Mouse (Mus musculus) intestine, embryonic 14.5 days (tissue): Measurements from ENCODE around the gene Creb3l1. TPM values are rescaled to one million over a fixed set of nuclear protein-coding genes. Genes with fewer than 3 reads are reported as not detected.

ENCODE experiments used
- ATAC-seq: fragments of 200-750 bp; cut with Nextera tagmentation; replicated peaks from 2 replicates; pipeline ENCODE4 v1.8.0; 2017; ENCODE audit warnings: low read depth, moderate number of reproducible peaks, moderate TSS enrichment, moderate library complexity; ENCODE audit not compliant: low FRiP score, low TSS enrichment
- DNase-seq: peaks from one replicate; pipeline ENCODE4 v3.0.0-alpha.2; 2018; ENCODE audit warnings: low spot score
- H3K27ac ChIP-seq: fragments of 300-500 bp; sonication (generic); 2 replicates; pipeline ENCODE4 v1.5.1; 2014; ENCODE audit warnings: low read depth, mild to moderate bottlenecking, control low read depth
- H3K27me3 ChIP-seq: fragments of 300-500 bp; sonication (generic); replicated peaks from 2 replicates; pipeline ENCODE4 v1.6.1; 2014; ENCODE audit warnings: low read length, control low read depth; ENCODE audit not compliant: control insufficient read depth, insufficient read depth
- H3K36me3 ChIP-seq: fragments of 300-500 bp; sonication (generic); 2 replicates; pipeline ENCODE4 v1.6.1; 2014; ENCODE audit warnings: low read length, control low read depth; ENCODE audit not compliant: control insufficient read depth, insufficient read depth
- H3K4me1 ChIP-seq: fragments of 300-500 bp; sonication (generic); replicated peaks from 2 replicates; pipeline ENCODE4 v1.6.1; 2014; ENCODE audit warnings: low read length, control low read depth, mixed read lengths; ENCODE audit not compliant: control insufficient read depth, insufficient read depth
- H3K4me2 ChIP-seq: fragments of 300-500 bp; sonication (generic); 2 replicates; pipeline ENCODE4 v1.6.1; 2014; ENCODE audit warnings: low read length
- H3K4me3 ChIP-seq: fragments of 300-500 bp; sonication (generic); 2 replicates; pipeline ENCODE4 v1.5.1; 2014; ENCODE audit warnings: low read depth, low read length, control low read depth, mixed read lengths
- H3K9ac ChIP-seq: fragments of 300-500 bp; sonication (generic); 2 replicates; pipeline ENCODE4 v1.6.1; 2014; ENCODE audit warnings: mild to moderate bottlenecking, low read length
- H3K9me3 ChIP-seq: fragments of 300-500 bp; sonication (generic); 2 replicates; pipeline ENCODE4 v1.6.1; 2016; ENCODE audit warnings: low read length, control low read depth; ENCODE audit not compliant: control insufficient read depth
- WGBS: fragments of 180-500 bp; shearing (Covaris S2); extraction: QIAGEN DNeasy Blood & Tissue Kit; methylation state at CpG from one replicate; pipeline ENCODE4 v1.1.7; 2014; 5-methylcytosine and 5-hydroxymethylcytosine counted together
- polyA plus RNA-seq: library from polyadenylated mRNA; unstranded; fragments of >200 nt; fragmentation: Nextera tagmentation; extraction: Ambion mirVana; gene quantifications from 2 replicates; pipeline ENCODE4 v1.2.1, GENCODE M21; 2014

Creb3l1 gene
- polyA plus RNA-seq, 1 experiment from 2014 or later, result 24.1 TPM

- peaks cover 16% of the 10 kb centered on the region for H3K4me1 ChIP-seq
- 5% methylated on average over 11 of the region's 13 CpGs for WGBS
- peak; percentile 93 for ATAC-seq
- H3K9me3 ChIP-seq, result no peaks in the 10 kb centered on the region
- H3K27me3 ChIP-seq, result no peaks in the 10 kb centered on the region
- H3K27ac ChIP-seq, result peak overlapping the region; percentile 89
- H3K9ac ChIP-seq, result no peak overlapping the region
- H3K4me3 ChIP-seq, result no peak overlapping the region
- 0 out of 2 replicates have a peak, but pooled peaks cover 5% of the 10 kb centered on the region for H3K36me3 ChIP-seq
- H3K4me2 ChIP-seq, result peak overlapping the region; percentile 44
- peak; percentile 81 for DNase-seq
These were observed 39.9 kb downstream of the Creb3l1 start for GRCm38 (mm10) chr2:91984439-91984838.

GRCm38 (mm10) chr2:91980830-91981229, 43.5 kb downstream of the Creb3l1 start:
- Histone ChIP-seq H3K36me3 (0 out of 2 replicates have a peak, but pooled peaks cover 5% of the 10 kb centered on the region), H3K9me3 (no peaks in the 10 kb centered on the region), H3K9ac (no peak overlapping the region), H3K27ac (no peak overlapping the region), H3K27me3 (peaks cover 15% of the 10 kb centered on the region), H3K4me2 (no peak overlapping the region), H3K4me1 (peaks cover 36% of the 10 kb centered on the region), H3K4me3 (no peak overlapping the region)
- no peak for ATAC-seq
- 51% methylated on average over 5 of the region's 5 CpGs for WGBS
- no peak for DNase-seq

- Histone ChIP-seq H3K9ac (no peak overlapping the region), H3K4me2 (no peak overlapping the region), H3K4me1 (peaks cover 40% of the 10 kb centered on the region), H3K4me3 (no peak overlapping the region), H3K9me3 (no peaks in the 10 kb centered on the region), H3K36me3 (0 out of 2 replicates have a peak, but pooled peaks cover 5% of the 10 kb centered on the region), H3K27ac (no peak overlapping the region), H3K27me3 (peaks cover 21% of the 10 kb centered on the region)
- DNase-seq (no peak), ATAC-seq (no peak)
- WGBS, result 21% methylated on average over 4 of the region's 4 CpGs
These were observed 44.1 kb downstream of the Creb3l1 start for GRCm38 (mm10) chr2:91980245-91980644.

GRCm38 (mm10) chr2:91978547-91978946, 45.8 kb downstream of the Creb3l1 start:
- 28% methylated on average over 2 of the region's 2 CpGs for WGBS
- ATAC-seq (no peak), DNase-seq (no peak)
- Histone ChIP-seq H3K9ac (no peak overlapping the region), H3K9me3 (no peaks in the 10 kb centered on the region), H3K4me1 (peaks cover 27% of the 10 kb centered on the region), H3K4me3 (no peak overlapping the region), H3K27ac (peak overlapping the region; percentile 27; the same call in 1 of the 2 replicates), H3K27me3 (peaks cover 38% of the 10 kb centered on the region), H3K4me2 (0 out of 2 replicates have a peak overlapping the region, but pooled peaks have one; percentile 3), H3K36me3 (0 out of 2 replicates have a peak, but pooled peaks cover 5% of the 10 kb centered on the region)

- Histone ChIP-seq H3K4me1 (peaks cover 27% of the 10 kb centered on the region), H3K27ac (no peak overlapping the region), H3K36me3 (0 out of 2 replicates have a peak, but pooled peaks cover 4% of the 10 kb centered on the region), H3K9ac (no peak overlapping the region), H3K4me3 (no peak overlapping the region), H3K9me3 (no peaks in the 10 kb centered on the region), H3K4me2 (no peak overlapping the region), H3K27me3 (peaks cover 38% of the 10 kb centered on the region)
- no peak for ATAC-seq
- WGBS, result 77% methylated on average over 4 of the region's 4 CpGs
- no peak for DNase-seq
These were observed 46.3 kb downstream of the Creb3l1 start for GRCm38 (mm10) chr2:91977960-91978359.

- H3K9me3 ChIP-seq, result no peaks in the 10 kb centered on the region
- no peaks in the 10 kb centered on the region for H3K36me3 ChIP-seq
- peaks cover 43% of the 10 kb centered on the region for H3K4me1 ChIP-seq
- H3K27me3 ChIP-seq, result peaks cover 38% of the 10 kb centered on the region
- peak within 1 kb of the TSS; percentile 11; the same call in 1 of the 2 replicates for H3K9ac ChIP-seq
- peak within 1 kb of the TSS; percentile 36 for H3K4me3 ChIP-seq
- WGBS, result 2% methylated on average over 78 of the region's 79 CpGs
- H3K4me2 ChIP-seq, result peak within 1 kb of the TSS; percentile 61
- H3K27ac ChIP-seq, result no peak within 1 kb of the TSS
- 0 out of 2 replicates have a peak, but pooled peaks have one; percentile 13 for ATAC-seq
- peak; percentile 71 for DNase-seq
These were observed 48.4 kb downstream of the Creb3l1 start, which contains the start of gene Dgkz for GRCm38 (mm10) chr2:91975581-91976541. Gene Dgkz, minus strand, starts transcription at chr2:91975864.

GRCm38 (mm10) chr2:91973416-91974135, 50.7 kb downstream of the Creb3l1 start:
- no peaks in the 10 kb centered on the region for H3K9me3 ChIP-seq
- H3K36me3 ChIP-seq, result no peaks in the 10 kb centered on the region
- H3K4me3 ChIP-seq, result no peak overlapping the region
- no peak overlapping the region for H3K4me2 ChIP-seq
- ATAC-seq, result no peak
- H3K27me3 ChIP-seq, result peaks cover 38% of the 10 kb centered on the region
- peaks cover 33% of the 10 kb centered on the region for H3K4me1 ChIP-seq
- no peak overlapping the region for H3K27ac ChIP-seq
- no peak overlapping the region for H3K9ac ChIP-seq
- 53% methylated on average over 7 of the region's 7 CpGs for WGBS
- no peak for DNase-seq

- Histone ChIP-seq H3K4me1 (peaks cover 29% of the 10 kb centered on the region), H3K27ac (peak overlapping the region; percentile 40; the same call in 1 of the 2 replicates), H3K36me3 (no peaks in the 10 kb centered on the region), H3K4me3 (no peak overlapping the region), H3K9ac (no peak overlapping the region), H3K9me3 (no peaks in the 10 kb centered on the region), H3K4me2 (0 out of 2 replicates have a peak overlapping the region, but pooled peaks have one; percentile 3), H3K27me3 (peaks cover 36% of the 10 kb centered on the region)
- no peak for DNase-seq
- WGBS, result 23% methylated on average over 13 of the region's 13 CpGs
- 0 out of 2 replicates have a peak, but pooled peaks have one; percentile 38 for ATAC-seq
These were observed 52.2 kb downstream of the Creb3l1 start for GRCm38 (mm10) chr2:91972121-91972566.
